Mouse (Mus musculus): ENCODE results near the gene Prcp. TPM values are rescaled to one million over a fixed set of nuclear protein-coding genes. Genes with fewer than 3 reads are reported as not detected.

Prcp gene
- polyA plus RNA-seq, 1 experiment from 2014 or later: 30.0 TPM

DNA sequence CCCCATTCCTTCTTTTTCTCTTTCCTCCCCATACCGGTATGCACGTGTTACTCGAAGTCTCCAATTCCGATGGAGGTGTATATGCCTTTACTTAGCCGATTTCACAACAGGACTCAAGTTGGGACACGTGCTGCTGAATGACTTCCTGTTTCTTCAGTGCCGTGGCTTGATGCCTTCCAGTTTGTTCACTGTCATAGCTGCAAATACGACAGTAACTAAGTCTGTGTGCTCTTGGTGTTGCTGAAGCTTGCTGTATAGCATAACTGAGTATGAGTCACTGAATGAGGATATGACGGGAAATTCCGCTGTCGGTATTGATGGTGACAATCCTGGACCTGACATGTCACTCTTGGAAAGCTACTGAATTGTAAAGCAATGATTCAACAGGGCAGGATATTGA is 37.0 kb upstream of the Prcp start:
- H3K36me3 ChIP-seq (ENCODE audit: insufficient read depth, low read length): no peaks in the 10 kb centered on the region
- H3K4me3 ChIP-seq (ENCODE audit: low read depth, low read length): no peak overlapping the region
- no peak for ATAC-seq
- no peak overlapping the region for H3K4me2 ChIP-seq (replicated peaks; ENCODE audit: low read depth, low read length)
- H3K9me3 ChIP-seq (ENCODE audit: low read length): no peaks in the 10 kb centered on the region
- H3K27ac ChIP-seq (ENCODE audit: low read length): no peak overlapping the region
- DNase-seq (ENCODE audit: low spot score): peak; percentile 18
- H3K27me3 ChIP-seq (replicated peaks; ENCODE audit: insufficient read depth, low read length): no peaks in the 10 kb centered on the region
- 69% methylated on average over 11 of the region's 11 CpGs for WGBS
- no peaks in the 10 kb centered on the region for H3K4me1 ChIP-seq (ENCODE audit: insufficient read depth, low read depth, low read length)
- H3K9ac ChIP-seq (replicated peaks; ENCODE audit: low read depth): no peak overlapping the region
- TF ChIP-seq EP300 (IDR thresholded peaks at IDR 0.05) (no peak), CTCF (IDR thresholded peaks at IDR 0.05) (no peak)

DNA sequence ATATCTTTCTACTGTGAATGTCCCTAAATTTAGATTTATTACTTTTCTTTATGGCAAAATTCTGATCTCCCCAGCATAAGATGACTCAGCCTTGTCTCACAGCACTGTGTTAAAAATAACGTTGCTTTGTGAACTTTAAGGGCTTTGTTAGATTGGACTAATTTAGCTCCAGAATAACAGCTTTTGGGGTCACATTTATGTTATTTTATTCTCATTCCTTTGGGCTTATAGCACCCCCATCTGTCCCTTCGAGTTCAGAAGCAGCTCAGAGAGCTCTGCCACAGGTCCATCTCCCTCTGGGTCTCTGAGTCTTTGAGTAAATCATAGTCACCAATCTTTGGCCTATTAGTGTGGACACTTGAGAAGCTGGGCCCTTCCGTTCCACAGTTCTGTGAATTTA is 36.4 kb upstream of the Prcp start:
- TF ChIP-seq EP300 (IDR thresholded peaks at IDR 0.05) (no peak), CTCF (IDR thresholded peaks at IDR 0.05) (peak; percentile 15; the same call in 1 of the 2 replicates)
- DNase-seq (ENCODE audit: low spot score) (no peak), ATAC-seq (no peak)
- H3K4me1 ChIP-seq (ENCODE audit: insufficient read depth, low read depth, low read length): no peaks in the 10 kb centered on the region
- 49% methylated on average over 3 of the region's 3 CpGs for WGBS
- H3K9ac ChIP-seq (replicated peaks; ENCODE audit: low read depth): no peak overlapping the region
- no peak overlapping the region for H3K4me3 ChIP-seq (ENCODE audit: low read depth, low read length)
- H3K36me3 ChIP-seq (ENCODE audit: insufficient read depth, low read length): no peaks in the 10 kb centered on the region
- H3K27me3 ChIP-seq (replicated peaks; ENCODE audit: insufficient read depth, low read length): no peaks in the 10 kb centered on the region
- H3K4me2 ChIP-seq (replicated peaks; ENCODE audit: low read depth, low read length): no peak overlapping the region
- H3K27ac ChIP-seq (ENCODE audit: low read length): no peak overlapping the region
- H3K9me3 ChIP-seq (ENCODE audit: low read length): no peaks in the 10 kb centered on the region

DNA sequence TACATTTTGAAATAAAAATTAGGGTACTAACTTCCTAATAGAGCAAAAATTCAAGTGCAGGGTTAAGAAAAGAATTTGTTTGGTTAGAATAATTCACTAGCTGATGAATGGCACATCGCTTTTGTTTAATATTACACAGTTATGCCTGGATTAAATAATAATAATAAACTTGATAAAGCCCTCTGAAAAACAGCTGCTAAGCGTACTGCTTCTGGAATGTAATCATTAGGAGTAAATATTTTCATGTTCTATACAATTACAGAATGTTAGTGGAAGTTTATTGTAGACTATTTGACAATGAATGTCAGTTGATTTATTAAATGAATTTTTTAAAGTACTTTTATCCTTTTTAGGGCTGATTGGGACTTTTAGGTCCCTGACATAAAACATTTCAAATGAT is 32.0 kb upstream of the Prcp start:
- H3K4me2 ChIP-seq (replicated peaks; ENCODE audit: low read depth, low read length): no peak overlapping the region
- H3K9me3 ChIP-seq (ENCODE audit: low read length): no peaks in the 10 kb centered on the region
- no peaks in the 10 kb centered on the region for H3K4me1 ChIP-seq (ENCODE audit: insufficient read depth, low read depth, low read length)
- no peaks in the 10 kb centered on the region for H3K36me3 ChIP-seq (ENCODE audit: insufficient read depth, low read length)
- H3K27me3 ChIP-seq (replicated peaks; ENCODE audit: insufficient read depth, low read length): no peaks in the 10 kb centered on the region
- H3K27ac ChIP-seq (ENCODE audit: low read length): no peak overlapping the region
- no peak for DNase-seq (ENCODE audit: low spot score)
- 57% methylated on average over 2 of the region's 2 CpGs for WGBS
- no peak for ATAC-seq
- no peak overlapping the region for H3K4me3 ChIP-seq (ENCODE audit: low read depth, low read length)
- TF ChIP-seq EP300 (IDR thresholded peaks at IDR 0.05): no peak
- no peak for TF ChIP-seq CTCF (IDR thresholded peaks at IDR 0.05)
- no peak overlapping the region for H3K9ac ChIP-seq (replicated peaks; ENCODE audit: low read depth)

DNA sequence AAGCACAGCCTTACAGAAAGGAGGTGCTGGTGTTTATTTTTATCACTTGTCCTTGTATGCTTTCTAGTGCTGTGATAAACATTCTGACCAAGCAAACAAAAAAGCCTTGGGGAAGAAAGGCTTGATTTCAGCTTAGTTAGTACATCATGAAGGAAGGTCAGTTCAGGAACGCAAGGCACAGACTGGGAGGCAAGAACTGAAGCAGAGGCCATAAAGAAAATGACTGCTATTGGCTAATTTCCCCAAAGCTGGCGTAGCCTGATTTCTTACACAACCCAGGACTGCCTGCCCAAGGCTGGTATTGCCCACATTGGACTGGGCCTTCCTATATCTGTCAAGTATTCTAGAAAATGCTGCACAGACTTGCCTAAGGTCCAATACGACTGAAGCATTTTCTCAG is 26.0 kb upstream of the Prcp start:
- Histone ChIP-seq H3K9me3 (ENCODE audit: low read length) (no peaks in the 10 kb centered on the region), H3K27me3 (replicated peaks; ENCODE audit: insufficient read depth, low read length) (no peaks in the 10 kb centered on the region), H3K4me2 (replicated peaks; ENCODE audit: low read depth, low read length) (no peak overlapping the region), H3K4me3 (ENCODE audit: low read depth, low read length) (no peak overlapping the region), H3K27ac (ENCODE audit: low read length) (no peak overlapping the region), H3K4me1 (ENCODE audit: insufficient read depth, low read depth, low read length) (no peaks in the 10 kb centered on the region), H3K36me3 (ENCODE audit: insufficient read depth, low read length) (no peaks in the 10 kb centered on the region), H3K9ac (replicated peaks; ENCODE audit: low read depth) (no peak overlapping the region)
- ATAC-seq: no peak
- DNase-seq (ENCODE audit: low spot score): no peak
- TF ChIP-seq CTCF (IDR thresholded peaks at IDR 0.05) (no peak), EP300 (IDR thresholded peaks at IDR 0.05) (no peak)
- WGBS: 83% methylated on average over 3 of the region's 3 CpGs

DNA sequence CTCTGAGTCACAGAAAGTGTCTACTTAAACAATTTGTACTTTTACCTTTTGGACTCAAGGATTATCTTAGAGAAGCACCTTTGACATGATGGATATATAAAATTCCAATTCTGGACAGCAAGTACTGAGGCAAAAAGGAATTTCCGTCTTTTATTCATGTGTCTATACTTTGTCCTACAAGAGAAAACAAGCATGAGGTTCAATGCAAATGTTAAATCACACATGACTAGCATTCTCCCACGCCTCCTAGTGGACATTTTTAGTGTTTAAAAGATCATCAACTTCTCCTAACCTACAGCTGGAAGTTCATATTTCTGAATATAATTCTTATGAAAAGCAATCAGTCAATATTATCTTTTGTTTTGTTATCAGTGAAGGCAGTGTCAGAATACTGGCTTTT is 7.7 kb upstream of the Prcp start:
- H3K9me3 ChIP-seq (ENCODE audit: low read length): no peaks in the 10 kb centered on the region
- H3K4me3 ChIP-seq (ENCODE audit: low read depth, low read length): no peak overlapping the region
- no peaks in the 10 kb centered on the region for H3K27me3 ChIP-seq (replicated peaks; ENCODE audit: insufficient read depth, low read length)
- H3K4me1 ChIP-seq (ENCODE audit: insufficient read depth, low read depth, low read length): no peaks in the 10 kb centered on the region
- 26% methylated on average over 2 of the region's 2 CpGs for WGBS
- no peak overlapping the region for H3K27ac ChIP-seq (ENCODE audit: low read length)
- H3K9ac ChIP-seq (replicated peaks; ENCODE audit: low read depth): no peak overlapping the region
- ATAC-seq (no peak), DNase-seq (ENCODE audit: low spot score) (peak; percentile 61)
- H3K36me3 ChIP-seq (ENCODE audit: insufficient read depth, low read length): no peaks in the 10 kb centered on the region
- H3K4me2 ChIP-seq (replicated peaks; ENCODE audit: low read depth, low read length): no peak overlapping the region
- TF ChIP-seq EP300 (IDR thresholded peaks at IDR 0.05): no peak
- TF ChIP-seq CTCF (IDR thresholded peaks at IDR 0.05): peak; percentile 78

DNA sequence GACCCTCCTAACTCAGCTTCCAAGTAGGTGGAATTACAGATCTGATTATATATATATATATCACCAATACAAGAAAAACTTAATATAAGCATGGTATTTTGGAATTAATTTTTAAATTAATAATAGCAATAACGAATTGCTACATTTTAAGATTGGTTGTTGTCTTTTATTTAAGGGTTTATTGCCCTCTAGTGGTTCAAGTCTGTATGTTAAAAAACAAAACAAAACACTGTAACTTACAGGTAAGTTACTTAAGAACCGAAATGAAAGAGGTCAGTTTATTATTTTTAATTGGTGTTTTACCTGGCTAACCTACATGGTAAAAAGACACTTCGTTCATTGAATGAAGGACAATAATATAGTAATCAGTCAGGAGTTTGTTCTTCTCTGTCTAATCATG is 4.1 kb upstream of the Prcp start:
- Histone ChIP-seq H3K4me2 (replicated peaks; ENCODE audit: low read depth, low read length) (no peak overlapping the region), H3K4me3 (ENCODE audit: low read depth, low read length) (no peak overlapping the region), H3K9ac (replicated peaks; ENCODE audit: low read depth) (no peak overlapping the region), H3K4me1 (ENCODE audit: insufficient read depth, low read depth, low read length) (no peaks in the 10 kb centered on the region), H3K27ac (ENCODE audit: low read length) (no peak overlapping the region), H3K36me3 (ENCODE audit: insufficient read depth, low read length) (no peaks in the 10 kb centered on the region), H3K9me3 (ENCODE audit: low read length) (no peaks in the 10 kb centered on the region), H3K27me3 (replicated peaks; ENCODE audit: insufficient read depth, low read length) (no peaks in the 10 kb centered on the region)
- 65% methylated on average over 3 of the region's 3 CpGs for WGBS
- peak; percentile 40; the same call in 1 of the 2 replicates for TF ChIP-seq CTCF (IDR thresholded peaks at IDR 0.05)
- no peak for TF ChIP-seq EP300 (IDR thresholded peaks at IDR 0.05)
- DNase-seq (ENCODE audit: low spot score): peak; percentile 55
- no peak for ATAC-seq

DNA sequence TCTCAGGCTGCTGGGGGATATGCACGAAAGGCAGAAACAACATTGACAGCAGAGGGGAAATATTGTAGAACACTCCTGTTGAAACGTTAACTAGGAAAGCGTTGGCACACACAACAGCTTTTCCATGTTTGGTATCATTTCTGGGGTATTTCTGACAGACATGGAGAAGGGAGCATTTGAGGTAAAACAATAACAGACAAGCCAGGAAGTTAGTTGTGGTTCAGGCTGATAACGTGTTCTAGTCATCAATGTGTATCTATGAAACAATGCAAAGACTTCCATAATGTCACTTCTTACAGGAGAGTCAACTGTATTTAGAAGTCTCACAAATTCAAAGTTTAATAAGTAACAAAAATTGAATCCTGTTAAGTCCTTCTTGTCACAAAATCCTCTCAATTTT is 2.7 kb upstream of the Prcp start:
- TF ChIP-seq CTCF (IDR thresholded peaks at IDR 0.05): no peak
- TF ChIP-seq EP300 (IDR thresholded peaks at IDR 0.05): no peak
- no peaks in the 10 kb centered on the region for H3K27me3 ChIP-seq (replicated peaks; ENCODE audit: insufficient read depth, low read length)
- H3K4me1 ChIP-seq (ENCODE audit: insufficient read depth, low read depth, low read length): no peaks in the 10 kb centered on the region
- H3K36me3 ChIP-seq (ENCODE audit: insufficient read depth, low read length): no peaks in the 10 kb centered on the region
- H3K27ac ChIP-seq (ENCODE audit: low read length): no peak overlapping the region
- DNase-seq (ENCODE audit: low spot score) (no peak), ATAC-seq (no peak)
- no peak overlapping the region for H3K4me2 ChIP-seq (replicated peaks; ENCODE audit: low read depth, low read length)
- H3K9me3 ChIP-seq (ENCODE audit: low read length): no peaks in the 10 kb centered on the region
- no peak overlapping the region for H3K4me3 ChIP-seq (ENCODE audit: low read depth, low read length)
- H3K9ac ChIP-seq (replicated peaks; ENCODE audit: low read depth): no peak overlapping the region
- WGBS: 76% methylated on average over 4 of the region's 4 CpGs

All from lung, postnatal 0 days (tissue).